Mouse (Mus musculus) embryonic facial prominence, embryonic 13.5 days (tissue): ENCODE results near the gene Ferd3l. TPM values are rescaled to one million over a fixed set of nuclear protein-coding genes. Genes with fewer than 3 reads are reported as not detected.

ENCODE experiments used
- ATAC-seq: fragments of 200-750 bp; cut with Nextera tagmentation; 2 replicates; pipeline ENCODE4 v1.8.0; 2017; ENCODE audit warnings: low read depth; ENCODE audit not compliant: insufficient number of reproducible peaks, insufficient read depth, low FRiP score, low TSS enrichment
- H3K27ac ChIP-seq: fragments of 300-500 bp; sonication (generic); 2 replicates; pipeline ENCODE4 v1.5.1; 2015; ENCODE audit warnings: moderate library complexity, mild to moderate bottlenecking, inconsistent platforms
- H3K27me3 ChIP-seq: fragments of 300-500 bp; sonication (generic); 2 replicates; pipeline ENCODE4 v1.6.1; 2015; ENCODE audit warnings: mild to moderate bottlenecking, inconsistent platforms
- H3K36me3 ChIP-seq: fragments of 300-500 bp; sonication (generic); 2 replicates; pipeline ENCODE4 v1.6.1; 2015; ENCODE audit warnings: mild to moderate bottlenecking, inconsistent platforms
- H3K4me1 ChIP-seq: fragments of 300-500 bp; sonication (generic); 2 replicates; pipeline ENCODE4 v1.6.1; 2015; ENCODE audit warnings: inconsistent platforms
- H3K4me2 ChIP-seq: fragments of 300-500 bp; sonication (generic); 2 replicates; pipeline ENCODE4 v1.6.1; 2015; ENCODE audit warnings: moderate library complexity, mild to moderate bottlenecking, inconsistent platforms
- H3K4me3 ChIP-seq: fragments of 300-500 bp; sonication (generic); 2 replicates; pipeline ENCODE4 v1.5.1; 2015; ENCODE audit warnings: mild to moderate bottlenecking, inconsistent platforms
- H3K9ac ChIP-seq: fragments of 300-500 bp; sonication (generic); 2 replicates; pipeline ENCODE4 v1.6.1; 2015; ENCODE audit warnings: mild to moderate bottlenecking, inconsistent platforms
- H3K9me3 ChIP-seq: fragments of 300-500 bp; sonication (generic); 2 replicates; pipeline ENCODE4 v1.6.1; 2016; ENCODE audit warnings: inconsistent platforms
- WGBS: fragments of 180-500 bp; shearing (Covaris S2); methylation state at CpG from one replicate; pipeline ENCODE4 v1.1.7; 2015; ENCODE audit warnings: mixed read lengths; 5-methylcytosine and 5-hydroxymethylcytosine counted together
- polyA plus RNA-seq: library from polyadenylated mRNA; unstranded; fragments of >200 nt; fragmentation: Nextera tagmentation; extraction: Ambion mirVana; gene quantifications from 2 replicates; pipeline ENCODE4 v1.2.1, GENCODE M21; 2015

The Ferd3l gene
- polyA plus RNA-seq, 1 experiment from 2014 or later, result not detected

GRCm38 (mm10) chr12:33967514-33967913 lies 39.3 kb downstream of the Ferd3l start:
- Histone ChIP-seq H3K27ac (peak overlapping the region; percentile 96), H3K4me3 (peak overlapping the region; percentile 43), H3K9ac (peak overlapping the region; percentile 79), H3K36me3 (no peaks in the 10 kb centered on the region), H3K4me2 (peak overlapping the region; percentile 76), H3K4me1 (peaks cover 54% of the 10 kb centered on the region), H3K27me3 (peaks cover 31% of the 10 kb centered on the region), H3K9me3 (no peaks in the 10 kb centered on the region)
- peak; percentile 49; the same call in 1 of the 2 replicates for ATAC-seq
- WGBS, result under 1% methylated on average over 21 of the region's 21 CpGs

- peaks cover 31% of the 10 kb centered on the region for H3K27me3 ChIP-seq
- peak overlapping the region; percentile 96 for H3K27ac ChIP-seq
- ATAC-seq, result no peak
- peak overlapping the region; percentile 43 for H3K4me3 ChIP-seq
- H3K4me1 ChIP-seq, result peaks cover 53% of the 10 kb centered on the region
- no peaks in the 10 kb centered on the region for H3K36me3 ChIP-seq
- no peaks in the 10 kb centered on the region for H3K9me3 ChIP-seq
- H3K4me2 ChIP-seq, result peak overlapping the region; percentile 76
- WGBS, result under 1% methylated on average over 37 of the region's 37 CpGs
- H3K9ac ChIP-seq, result peak overlapping the region; percentile 79
These were observed 40.0 kb downstream of the Ferd3l start for GRCm38 (mm10) chr12:33968041-33968897.

- H3K9me3 ChIP-seq, result no peaks in the 10 kb centered on the region
- 8% methylated on average over 4 of the region's 4 CpGs for WGBS
- H3K4me3 ChIP-seq, result peak overlapping the region; percentile 43
- peak overlapping the region; percentile 79 for H3K9ac ChIP-seq
- H3K36me3 ChIP-seq, result no peaks in the 10 kb centered on the region
- peak overlapping the region; percentile 76 for H3K4me2 ChIP-seq
- no peak for ATAC-seq
- peaks cover 53% of the 10 kb centered on the region for H3K4me1 ChIP-seq
- H3K27ac ChIP-seq, result peak overlapping the region; percentile 96
- peaks cover 27% of the 10 kb centered on the region for H3K27me3 ChIP-seq
These were observed 40.6 kb downstream of the Ferd3l start for GRCm38 (mm10) chr12:33968898-33969178.

Other genes starting within 250 kb of the Ferd3l start
- gene Twist1, start 29.2 kb downstream of the Ferd3l start, polyA plus RNA-seq, result 56.1 and 63.1 TPM in 2 replicates